Mouse (Mus musculus) cerebellum, adult 11-12 months (tissue): ENCODE measurements around the gene Ralgapa2.

Source experiments
- DNase-seq: peaks from one replicate; pipeline ENCODE4 v3.0.0; 2022

The Ralgapa2 gene

DNA sequence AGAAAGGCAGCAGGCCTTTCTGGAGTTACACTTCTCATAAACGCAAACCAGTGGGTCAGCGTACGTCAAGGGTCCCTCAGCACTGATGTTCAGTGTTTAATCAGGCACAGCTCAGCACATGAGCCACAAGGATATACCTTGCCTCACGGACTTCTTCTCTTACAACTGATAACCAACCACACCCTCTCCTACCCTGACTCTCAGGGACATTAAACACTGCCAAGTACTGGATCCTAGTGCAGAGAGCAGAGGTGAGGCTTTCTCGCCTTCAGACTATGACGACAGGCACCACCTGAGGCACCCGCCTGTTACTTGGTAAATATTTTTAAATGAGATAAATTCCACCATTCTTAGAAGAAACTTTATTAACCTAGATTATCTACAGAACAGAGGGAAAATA is 85.8 kb downstream of the Ralgapa2 start:
- no peak for DNase-seq

DNA sequence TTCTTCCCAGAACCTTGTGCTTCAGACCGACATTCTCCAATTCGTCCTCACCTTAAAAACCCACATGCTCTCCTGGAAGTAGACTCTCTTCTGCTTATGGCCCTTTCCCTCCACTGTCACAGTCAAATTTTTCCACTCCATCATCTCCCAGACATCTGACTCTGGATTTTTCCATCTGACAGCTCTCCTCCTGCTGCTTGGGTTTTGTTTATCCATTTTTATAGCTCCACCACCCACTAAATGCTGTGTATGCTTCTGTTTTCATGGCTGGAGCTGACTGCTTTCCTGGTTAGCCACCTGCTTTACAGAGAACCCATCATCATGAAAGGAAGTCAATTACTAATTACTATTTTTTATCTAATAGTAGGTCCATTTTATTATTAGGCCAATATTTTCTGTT is 86.9 kb downstream of the Ralgapa2 start:
- DNase-seq, result no peak

DNA sequence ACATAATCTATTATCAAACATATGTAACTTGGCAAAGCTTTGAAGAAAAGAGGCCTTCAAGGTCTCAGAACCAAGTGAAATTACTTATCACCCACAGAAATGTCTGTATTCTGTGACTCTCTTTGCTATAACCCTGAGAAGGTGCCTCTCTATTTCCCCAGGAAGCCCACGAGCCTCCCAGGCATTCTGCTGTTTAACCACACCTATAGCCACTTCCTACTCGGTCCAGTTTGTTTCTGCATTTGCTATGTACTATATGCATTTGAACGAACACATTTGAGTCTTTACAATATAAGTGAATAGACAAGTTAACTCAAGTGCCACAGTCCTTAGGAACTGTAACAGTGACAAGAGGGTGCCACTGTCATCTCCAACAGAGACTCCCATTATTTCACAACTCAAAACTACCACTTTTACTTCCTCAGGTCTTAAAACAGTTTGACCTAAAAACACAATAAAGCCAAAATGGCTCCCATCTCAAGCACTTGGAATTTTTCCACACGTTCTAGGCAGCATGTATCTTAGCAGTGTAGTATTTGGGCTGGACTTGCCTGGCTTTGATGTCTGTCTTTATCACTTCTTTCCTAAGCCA is 88.3 kb downstream of the Ralgapa2 start:
- no peak for DNase-seq

DNA sequence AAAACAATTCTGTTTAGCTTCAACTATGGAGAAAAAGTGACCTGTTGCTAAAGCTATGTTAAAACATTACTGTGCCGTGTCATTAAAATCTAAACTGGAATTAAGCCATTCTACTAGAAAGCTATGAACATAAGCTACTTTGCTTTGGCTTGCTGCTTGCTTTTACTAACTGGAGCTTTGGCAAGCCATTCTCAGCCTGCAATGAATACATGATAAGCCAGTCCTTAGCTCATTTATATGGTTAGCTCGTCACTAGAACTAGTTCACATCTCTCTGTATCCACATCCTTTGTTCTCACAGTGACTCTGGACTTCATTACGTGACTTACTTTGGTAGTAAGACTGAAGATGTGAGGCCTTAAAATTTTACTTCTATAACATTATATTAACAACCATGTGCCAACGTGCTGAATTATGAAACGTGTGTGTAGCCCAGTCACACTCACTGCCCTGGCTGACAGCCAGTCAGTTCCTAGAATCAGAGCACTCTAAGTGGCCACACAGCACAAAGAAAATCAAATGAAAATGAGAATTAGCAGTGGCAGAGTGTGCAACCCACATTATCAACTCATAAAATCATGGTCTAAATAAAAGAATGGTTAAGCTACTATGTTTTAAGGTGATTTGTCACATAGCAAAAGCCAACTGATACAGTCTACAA is 89.0 kb downstream of the Ralgapa2 start:
- no peak for DNase-seq

DNA sequence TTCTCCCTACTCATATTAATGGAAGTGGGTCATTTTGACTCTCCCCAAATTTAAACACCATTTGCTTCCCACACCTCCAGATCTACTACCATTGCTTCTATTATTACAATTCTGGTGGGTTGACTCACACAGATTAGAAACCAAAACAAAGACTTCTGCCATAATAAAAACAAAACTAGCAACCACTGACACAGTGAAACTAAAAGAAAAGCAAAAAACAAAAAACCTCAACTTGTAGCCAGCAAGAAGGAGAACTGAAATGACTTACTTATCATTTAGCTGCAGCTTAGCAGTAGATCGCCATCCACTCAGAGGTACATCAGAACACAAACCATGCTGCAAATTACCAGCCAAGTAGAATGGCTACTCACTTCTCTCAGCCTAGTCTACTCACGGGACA is 95.9 kb downstream of the Ralgapa2 start:
- DNase-seq, result no peak

GRCm38 (mm10) chr2:146414484-146415291 is 97.5 kb downstream of the Ralgapa2 start:
- peak; percentile 74 for DNase-seq

DNA sequence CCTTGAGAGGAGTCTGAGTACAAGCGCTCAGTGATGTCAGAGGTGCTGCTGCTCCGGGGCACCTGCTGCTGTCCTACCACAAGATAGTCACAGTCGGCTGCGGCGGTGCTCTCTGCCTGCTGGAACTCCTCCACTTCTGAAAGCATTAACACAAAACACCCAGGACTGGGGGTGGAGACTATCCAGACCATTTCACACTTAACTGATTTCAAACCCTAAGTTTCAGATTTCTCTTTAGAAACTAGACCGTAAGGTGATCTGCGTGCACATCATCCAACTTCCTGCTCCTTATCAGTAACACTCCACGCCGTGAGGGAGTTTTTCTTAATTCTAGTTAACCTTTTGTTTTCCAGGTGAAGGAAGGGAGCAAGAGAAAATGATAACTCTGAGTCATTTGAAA is 99.4 kb downstream of the Ralgapa2 start:
- DNase-seq, result no peak

DNA sequence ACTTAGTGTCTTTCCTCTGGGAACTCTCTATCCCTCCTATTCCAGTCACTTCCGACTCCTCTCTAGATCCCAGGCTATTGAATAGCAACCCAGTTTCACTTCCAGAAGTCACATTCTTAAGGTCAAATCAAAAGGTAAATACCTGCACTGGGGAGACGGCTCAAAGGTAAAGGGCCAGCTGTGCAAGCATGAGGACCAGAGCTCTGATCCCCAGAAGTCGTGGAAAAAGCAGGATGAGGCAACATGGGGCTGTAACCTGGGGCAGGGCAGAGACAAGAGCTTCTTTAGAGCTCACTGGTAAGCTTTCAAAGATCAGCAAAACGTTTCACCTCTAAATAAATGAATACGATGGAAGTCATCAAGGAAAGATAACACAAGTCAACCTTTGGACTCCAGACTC is 100.2 kb downstream of the Ralgapa2 start:
- DNase-seq, result no peak

GRCm38 (mm10) chr2:146407078-146407477 is 105.1 kb downstream of the Ralgapa2 start:
- DNase-seq, result no peak

GRCm38 (mm10) chr2:146401588-146401987 is 110.6 kb downstream of the Ralgapa2 start:
- no peak for DNase-seq

GRCm38 (mm10) chr2:146400738-146401137 is 111.4 kb downstream of the Ralgapa2 start:
- DNase-seq, result no peak

GRCm38 (mm10) chr2:146398211-146398865 is 113.8 kb downstream of the Ralgapa2 start:
- DNase-seq, result no peak

GRCm38 (mm10) chr2:146387211-146387610 is 124.9 kb downstream of the Ralgapa2 start:
- DNase-seq, result no peak

DNA sequence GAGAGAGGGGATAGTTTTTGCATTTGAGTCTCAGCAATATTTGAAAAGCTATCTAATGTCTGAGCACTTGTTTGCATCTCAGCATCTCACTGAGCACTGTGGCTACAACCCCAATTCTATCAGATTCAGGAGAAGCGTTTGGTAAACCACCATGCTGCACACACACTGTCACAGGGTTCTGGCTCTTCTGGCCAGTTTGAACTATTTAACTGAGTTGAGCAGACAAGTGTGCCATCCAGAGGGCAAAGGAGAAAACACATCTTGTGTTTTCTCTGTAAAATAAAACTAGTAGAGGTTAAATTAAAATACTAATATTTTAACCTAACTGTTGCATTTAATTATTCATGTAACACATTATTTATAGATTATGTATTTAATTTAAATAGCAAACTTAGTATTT is 127.6 kb downstream of the Ralgapa2 start:
- DNase-seq, result no peak

- no peak for DNase-seq
Observed at GRCm38 (mm10) chr2:146376293-146376692, 135.9 kb downstream of the Ralgapa2 start.

DNA sequence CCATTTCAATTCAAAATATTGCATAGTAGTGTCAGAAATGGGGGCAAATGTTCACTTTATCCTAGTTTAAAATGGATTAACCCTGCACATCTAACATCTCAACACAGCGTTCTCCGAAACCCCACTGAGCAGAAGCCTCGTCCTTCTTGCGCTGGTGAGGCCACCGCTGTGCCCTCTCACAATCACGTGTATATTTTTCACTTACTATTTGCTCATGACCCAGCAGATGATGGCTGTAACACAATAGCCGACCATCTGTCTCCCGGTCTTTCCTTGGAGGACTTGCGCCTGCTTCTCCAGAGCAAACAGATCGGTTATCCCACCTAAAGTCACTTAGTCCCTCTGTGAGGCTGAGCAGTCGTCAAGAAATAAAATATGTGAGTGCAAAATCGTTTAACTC is 146.0 kb downstream of the Ralgapa2 start:
- peak; percentile 54 for DNase-seq

DNA sequence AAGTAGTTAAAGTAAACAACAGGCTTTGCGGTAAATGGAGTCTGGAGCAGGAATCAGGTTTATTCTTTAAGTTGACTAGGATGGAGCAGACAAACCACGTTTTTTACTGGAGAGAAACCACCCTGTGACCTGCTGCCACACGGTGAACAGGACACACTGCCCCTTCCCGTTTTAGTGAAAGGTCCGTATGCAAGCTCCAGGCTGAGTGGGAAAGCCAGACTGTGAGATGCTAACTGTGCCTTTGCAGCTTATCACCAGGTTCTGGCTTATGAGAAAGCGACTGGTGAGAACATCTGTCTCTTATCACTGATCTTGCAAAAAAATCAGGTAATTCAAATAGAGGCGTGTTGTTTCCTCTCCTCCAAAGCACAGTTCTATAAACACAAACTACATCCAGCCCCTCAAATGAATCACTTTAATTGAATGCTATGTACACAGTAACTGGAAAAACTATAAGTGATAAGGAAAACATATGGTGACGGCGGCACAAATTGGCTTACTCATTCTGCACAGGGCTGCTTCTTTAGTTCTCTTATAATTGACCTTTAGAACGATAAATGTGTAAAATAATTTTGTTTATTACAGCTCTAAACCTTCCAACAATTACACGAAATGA is 146.7 kb downstream of the Ralgapa2 start:
- no peak for DNase-seq

DNA sequence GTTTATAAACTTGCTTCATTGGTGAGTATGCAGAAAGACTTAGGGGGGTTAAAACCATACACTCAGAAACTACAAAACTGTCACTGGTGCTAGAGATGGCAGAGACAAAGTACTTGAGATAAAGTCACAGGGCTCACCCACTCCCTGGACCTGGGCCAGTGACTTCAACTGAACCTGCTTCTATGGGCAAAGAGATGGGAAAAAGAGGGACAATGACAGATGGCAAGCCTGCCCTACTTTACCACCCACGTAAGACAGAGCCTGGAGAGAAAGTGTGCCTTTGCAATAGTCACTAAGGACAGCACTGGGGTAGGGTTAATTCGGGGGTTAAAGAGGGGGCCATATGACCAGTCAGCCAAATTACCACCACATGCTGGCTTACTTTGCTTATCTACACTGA is 148.7 kb downstream of the Ralgapa2 start:
- DNase-seq, result peak; percentile 84

GRCm38 (mm10) chr2:146362932-146363331 is 149.2 kb downstream of the Ralgapa2 start:
- DNase-seq, result peak; percentile 33

GRCm38 (mm10) chr2:146361969-146362368 is 150.2 kb downstream of the Ralgapa2 start:
- DNase-seq, result no peak

- no peak for DNase-seq
Observed at GRCm38 (mm10) chr2:146361076-146361475, 151.1 kb downstream of the Ralgapa2 start.

DNA sequence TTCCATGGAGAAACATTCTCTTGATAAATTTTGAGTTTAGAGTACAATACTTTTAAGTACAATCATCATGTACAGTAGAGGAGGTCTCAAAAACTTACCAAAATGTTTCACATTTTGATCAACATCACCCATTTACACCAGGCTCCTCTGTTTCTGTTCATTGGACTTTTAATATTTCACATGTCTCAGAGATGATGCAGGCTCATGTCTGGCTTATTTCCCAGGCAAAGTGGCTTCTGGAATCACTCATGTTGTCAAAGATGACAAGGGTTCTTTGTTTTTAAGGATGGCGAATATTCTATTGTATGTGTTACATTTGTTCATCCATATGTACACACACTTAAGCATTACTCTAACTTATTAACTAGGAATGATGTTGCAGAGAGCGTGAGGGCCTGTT is 152.5 kb downstream of the Ralgapa2 start:
- DNase-seq, result no peak

DNA sequence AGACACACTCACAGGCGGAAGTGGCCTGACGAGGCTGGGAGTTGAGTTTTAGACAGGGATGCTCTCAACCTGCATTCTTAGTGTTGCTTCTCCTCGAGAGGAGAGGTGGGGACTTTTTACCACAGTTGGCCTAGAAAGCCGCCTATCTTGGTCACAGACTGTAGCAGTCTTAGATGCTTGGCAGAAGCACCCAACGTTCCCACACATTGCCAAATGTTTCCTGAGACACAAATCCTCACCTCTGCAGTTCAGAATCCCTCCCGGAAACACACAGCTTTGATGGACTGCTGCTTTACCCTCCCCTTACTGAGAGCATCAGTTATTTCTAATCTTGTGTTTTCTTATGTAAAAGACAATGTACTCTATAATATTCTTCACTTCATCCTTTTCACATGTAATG is 155.6 kb downstream of the Ralgapa2 start:
- DNase-seq, result no peak
